Mouse (Mus musculus) stomach, postnatal 0 days (tissue): Measurements from ENCODE around the gene Notch4. TPM values are rescaled to one million over a fixed set of nuclear protein-coding genes. Genes with fewer than 3 reads are reported as not detected.

ENCODE experiments used
- ATAC-seq: fragments of 200-750 bp; cut with Nextera tagmentation; 2 replicates; pipeline ENCODE4 v1.8.0; 2017; ENCODE audit not compliant: low FRiP score, low TSS enrichment
- DNase-seq: peaks from one replicate; pipeline ENCODE4 v3.0.0-alpha.2; 2016; ENCODE audit warnings: low spot score
- H3K27ac ChIP-seq: fragments of 300-500 bp; sonication (generic); replicated peaks from 2 replicates; pipeline ENCODE4 v1.5.1; 2014; ENCODE audit warnings: mild to moderate bottlenecking, control low read depth
- H3K27me3 ChIP-seq: fragments of 300-500 bp; sonication (generic); 2 replicates; pipeline ENCODE4 v1.6.1; 2014; ENCODE audit warnings: low read length; ENCODE audit not compliant: control insufficient read depth, insufficient read depth
- H3K36me3 ChIP-seq: fragments of 300-500 bp; sonication (generic); 2 replicates; pipeline ENCODE4 v1.6.1; 2014; ENCODE audit warnings: low read length, mixed read lengths; ENCODE audit not compliant: control insufficient read depth, insufficient read depth
- H3K4me1 ChIP-seq: fragments of 300-500 bp; sonication (generic); replicated peaks from 2 replicates; pipeline ENCODE4 v1.6.1; 2014; ENCODE audit warnings: antibody characterized with exemption; ENCODE audit not compliant: control insufficient read depth, insufficient read depth
- H3K4me2 ChIP-seq: fragments of 300-500 bp; sonication (generic); replicated peaks from 2 replicates; pipeline ENCODE4 v1.6.1; 2014; ENCODE audit warnings: low read depth, mild to moderate bottlenecking, control low read depth, moderate library complexity
- H3K4me3 ChIP-seq: fragments of 300-500 bp; sonication (generic); 2 replicates; pipeline ENCODE4 v1.5.1; 2014; ENCODE audit warnings: low read depth, low read length, control low read depth
- H3K9ac ChIP-seq: fragments of 300-500 bp; sonication (generic); 2 replicates; pipeline ENCODE4 v1.6.1; 2014; ENCODE audit warnings: mild to moderate bottlenecking, low read length, control low read depth, mixed read lengths
- H3K9me3 ChIP-seq: fragments of 300-500 bp; sonication (generic); 2 replicates; pipeline ENCODE4 v1.6.1; 2016; ENCODE audit warnings: low read length; ENCODE audit not compliant: control insufficient read depth
- CTCF ChIP-seq: IDR thresholded peaks from 2 replicates; pipeline ENCODE4 v1.5.1; 2016; ENCODE audit warnings: antibody characterized with exemption, low read depth, mild to moderate bottlenecking, moderate library complexity
- EP300 ChIP-seq: optimal IDR thresholded peaks from 2 replicates; pipeline ENCODE3; 2016; ENCODE audit warnings: antibody characterized with exemption
- WGBS: fragments of 180-500 bp; shearing (Covaris S2); extraction: QIAGEN DNeasy Blood & Tissue Kit; methylation state at CpG from one replicate; pipeline ENCODE4 v1.1.7; 2014; 5-methylcytosine and 5-hydroxymethylcytosine counted together
- polyA plus RNA-seq: library from polyadenylated mRNA; unstranded; fragments of >200 nt; fragmentation: Nextera tagmentation; extraction: Ambion mirVana; gene quantifications from 2 replicates; pipeline ENCODE4 v1.2.1, GENCODE M21; 2015

Gene Notch4
- polyA plus RNA-seq, 1 experiment from 2014 or later: 3.1 TPM

DNA sequence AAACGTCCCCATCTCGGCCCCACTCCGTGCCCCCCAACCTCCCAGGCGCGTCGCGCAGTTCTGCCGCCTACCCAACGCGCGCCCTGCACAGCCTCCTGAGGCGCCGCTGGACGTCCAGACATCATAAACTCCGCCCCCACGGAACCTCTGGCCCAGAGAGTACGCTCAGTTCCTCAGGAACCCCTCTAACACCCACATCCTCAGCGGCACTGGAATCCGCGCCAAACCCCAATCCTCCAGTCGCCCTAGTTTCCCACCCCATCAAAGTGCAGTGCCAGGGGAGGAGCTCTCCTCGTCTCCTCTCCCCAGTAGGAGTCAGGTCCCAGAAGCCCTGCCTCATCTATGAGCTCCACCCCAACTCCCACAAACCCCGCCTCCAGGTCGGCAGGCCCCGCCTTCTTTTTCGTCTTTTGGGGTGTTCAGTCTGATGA lies 68.2 kb downstream of the Notch4 start:
- Histone ChIP-seq H3K9ac (peak overlapping the region; percentile 55), H3K4me3 (peak overlapping the region; percentile 41), H3K4me2 (peak overlapping the region; percentile 69), H3K27me3 (0 out of 2 replicates have a peak, but pooled peaks cover 2% of the 10 kb centered on the region), H3K9me3 (no peaks in the 10 kb centered on the region), H3K27ac (peak overlapping the region; percentile 63), H3K36me3 (no peaks in the 10 kb centered on the region), H3K4me1 (peaks cover 19% of the 10 kb centered on the region)
- DNase-seq: peak; percentile 66
- TF ChIP-seq CTCF (0 out of 2 replicates have a peak, but pooled peaks have one; percentile 16), EP300 (no peak)
- 2% methylated on average over 25 of the region's 26 CpGs for WGBS
- peak; percentile 78 for ATAC-seq

DNA sequence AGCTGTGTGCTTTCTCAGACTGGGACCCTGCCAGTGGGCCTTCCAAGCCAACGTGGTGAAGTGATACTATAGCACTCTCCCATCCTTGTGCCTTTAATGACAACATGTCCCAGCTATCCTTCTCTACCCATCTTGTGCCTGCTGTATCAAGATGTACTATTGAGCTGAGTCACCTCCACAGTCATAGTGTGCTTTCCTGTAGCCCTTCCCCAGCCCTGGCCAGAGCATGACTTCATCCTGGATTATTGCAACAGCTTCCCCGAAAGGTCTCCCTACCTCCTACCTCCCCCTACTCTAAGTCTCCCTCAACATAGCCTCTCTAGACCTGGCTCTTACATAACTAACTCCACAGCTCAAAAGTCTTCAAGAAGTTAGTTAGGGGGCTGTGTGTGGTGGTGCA lies 71.6 kb downstream of the Notch4 start:
- no peak for TF ChIP-seq CTCF
- no peak for TF ChIP-seq EP300
- H3K4me2 ChIP-seq: no peak overlapping the region
- ATAC-seq (no peak), DNase-seq (no peak)
- peaks cover 6% of the 10 kb centered on the region for H3K4me1 ChIP-seq
- no peaks in the 10 kb centered on the region for H3K9me3 ChIP-seq
- 56% methylated on average over 2 of the region's 2 CpGs for WGBS
- H3K27me3 ChIP-seq: no peaks in the 10 kb centered on the region
- H3K36me3 ChIP-seq: no peaks in the 10 kb centered on the region
- H3K4me3 ChIP-seq: no peak overlapping the region
- H3K27ac ChIP-seq: no peak overlapping the region
- no peak overlapping the region for H3K9ac ChIP-seq

DNA sequence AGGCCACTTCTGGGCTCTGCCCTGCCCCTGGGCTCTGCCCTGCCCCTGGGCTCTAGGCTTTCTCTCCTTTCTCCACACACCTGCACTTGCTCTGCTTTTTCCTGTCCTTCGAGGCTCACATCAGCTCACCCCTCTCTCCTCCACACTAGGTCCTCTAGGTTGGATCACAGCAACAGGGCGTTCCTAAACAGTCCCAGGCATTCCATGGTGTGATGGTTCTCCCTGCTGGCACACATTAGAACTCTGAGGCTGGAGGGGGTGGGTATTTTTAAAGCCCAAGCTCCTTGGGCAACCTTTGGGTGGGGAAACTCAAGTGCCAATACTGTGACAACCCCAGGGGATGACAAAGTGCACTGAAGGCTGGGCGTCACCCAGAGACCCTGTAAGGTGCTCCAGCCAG lies 73.4 kb downstream of the Notch4 start:
- H3K4me3 ChIP-seq: no peak overlapping the region
- H3K27me3 ChIP-seq: no peaks in the 10 kb centered on the region
- no peak overlapping the region for H3K27ac ChIP-seq
- TF ChIP-seq CTCF (no peak), EP300 (no peak)
- H3K9me3 ChIP-seq: no peaks in the 10 kb centered on the region
- 59% methylated on average over 3 of the region's 3 CpGs for WGBS
- H3K4me1 ChIP-seq: no peaks in the 10 kb centered on the region
- no peak overlapping the region for H3K9ac ChIP-seq
- DNase-seq (no peak), ATAC-seq (no peak)
- no peak overlapping the region for H3K4me2 ChIP-seq
- H3K36me3 ChIP-seq: no peaks in the 10 kb centered on the region

Other genes starting within 250 kb of the Notch4 start
- gene H2-Eb2, start 238.6 kb upstream of the Notch4 start, polyA plus RNA-seq: not detected in 2 replicates
- gene Btnl2, start 209.4 kb upstream of the Notch4 start, polyA plus RNA-seq: 0.13 and 0.16 TPM in 2 replicates
- gene Btnl1, start 187.1 kb upstream of the Notch4 start, polyA plus RNA-seq: 0.04 TPM in 1 of 2 replicates, not detected in the other
- 0.59 and 0.86 TPM in 2 replicates for gene BC051142, start 165.4 kb upstream of the Notch4 start, polyA plus RNA-seq
- 4.7 and 5.0 TPM in 2 replicates for gene Btnl4, start 87.0 kb upstream of the Notch4 start, polyA plus RNA-seq
- gene Btnl6, start 46.9 kb upstream of the Notch4 start, polyA plus RNA-seq: 1.1 TPM in 2 replicates
- 7.8 and 8.2 TPM in 2 replicates for gene Gpsm3, start 25.5 kb downstream of the Notch4 start, polyA plus RNA-seq
- 4.3 and 4.6 TPM in 2 replicates for gene Pbx2, start 27.0 kb downstream of the Notch4 start, polyA plus RNA-seq
- 1.5 and 1.8 TPM in 2 replicates for gene Ager, start 33.6 kb downstream of the Notch4 start, polyA plus RNA-seq
- gene Rnf5, start 39.4 kb downstream of the Notch4 start, polyA plus RNA-seq: 82.9 and 83.6 TPM in 2 replicates
- 27.6 and 31.3 TPM in 2 replicates for gene Agpat1, start 40.0 kb downstream of the Notch4 start, polyA plus RNA-seq
- gene Egfl8, start 51.7 kb downstream of the Notch4 start, polyA plus RNA-seq: 4.4 and 4.9 TPM in 2 replicates
- gene Ppt2, start 64.2 kb downstream of the Notch4 start, polyA plus RNA-seq: 16.5 and 18.7 TPM in 2 replicates
- 0.44 and 0.67 TPM in 2 replicates for gene Prrt1, start 65.3 kb downstream of the Notch4 start, polyA plus RNA-seq
- 12.4 and 12.8 TPM in 2 replicates for gene Fkbpl, start 80.5 kb downstream of the Notch4 start, polyA plus RNA-seq
- 35.4 and 39.3 TPM in 2 replicates for gene Atf6b, start 82.9 kb downstream of the Notch4 start, polyA plus RNA-seq
- gene Tnxb, start 106.3 kb downstream of the Notch4 start, polyA plus RNA-seq: 1.9 and 2.4 TPM in 2 replicates
- 0.73 and 1.3 TPM in 2 replicates for gene C4b, start 179.6 kb downstream of the Notch4 start, polyA plus RNA-seq
- 0.06 TPM in 1 of 2 replicates, not detected in the other for gene Cyp21a1, start 240.3 kb downstream of the Notch4 start, polyA plus RNA-seq